Mouse (Mus musculus): ENCODE results near the gene Cryba2. TPM values are rescaled to one million over a fixed set of nuclear protein-coding genes. Genes with fewer than 3 reads are reported as not detected.

Gene Cryba2
- total RNA-seq, 2 experiments from 2014 or later: not detected

DNA sequence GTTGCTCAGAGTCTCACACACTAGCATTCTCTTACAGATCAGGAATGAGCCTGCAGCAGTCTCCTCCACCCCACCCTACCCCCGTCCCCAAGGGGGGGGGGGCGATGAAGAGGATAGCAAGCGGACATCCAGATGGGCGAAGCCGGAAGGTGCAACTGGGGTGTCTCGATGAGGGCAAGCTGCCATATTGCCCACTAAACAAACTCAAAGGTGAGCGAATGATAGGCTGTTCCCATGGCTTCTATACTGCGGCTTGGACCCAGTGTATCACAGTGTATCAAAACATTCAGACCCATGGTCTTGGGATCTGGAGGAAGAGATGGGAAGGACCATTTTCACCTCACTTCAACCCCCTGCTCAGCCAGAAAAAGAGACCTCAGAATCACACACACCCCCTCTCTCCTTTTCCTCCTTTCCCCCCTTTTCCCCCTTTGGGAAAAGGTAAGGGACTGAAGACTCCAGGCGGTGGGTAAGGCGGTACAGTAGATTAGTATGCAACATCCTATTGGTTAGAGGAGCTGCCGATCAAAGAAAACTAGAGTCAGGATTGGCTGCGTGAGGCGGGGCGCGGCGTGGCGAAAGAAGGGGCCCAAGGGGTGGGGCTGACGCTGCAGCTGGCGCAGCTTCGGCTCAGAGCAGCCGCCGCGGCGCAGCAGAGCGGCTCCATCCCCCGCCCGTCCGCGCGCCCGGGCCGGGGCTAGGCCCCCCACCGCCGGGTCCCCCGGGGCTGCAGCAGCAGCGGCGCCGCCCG lies 38.5 kb downstream of the Cryba2 start, which contains the start of gene Cdk5r2:
Cdk5r2 (plus strand) TSS at position 629 of the 751 bp plus-strand sequence.
- no peak for ATAC-seq (replicated peaks; ENCODE audit: low FRiP score, poor library complexity, severe bottlenecking)

DNA sequence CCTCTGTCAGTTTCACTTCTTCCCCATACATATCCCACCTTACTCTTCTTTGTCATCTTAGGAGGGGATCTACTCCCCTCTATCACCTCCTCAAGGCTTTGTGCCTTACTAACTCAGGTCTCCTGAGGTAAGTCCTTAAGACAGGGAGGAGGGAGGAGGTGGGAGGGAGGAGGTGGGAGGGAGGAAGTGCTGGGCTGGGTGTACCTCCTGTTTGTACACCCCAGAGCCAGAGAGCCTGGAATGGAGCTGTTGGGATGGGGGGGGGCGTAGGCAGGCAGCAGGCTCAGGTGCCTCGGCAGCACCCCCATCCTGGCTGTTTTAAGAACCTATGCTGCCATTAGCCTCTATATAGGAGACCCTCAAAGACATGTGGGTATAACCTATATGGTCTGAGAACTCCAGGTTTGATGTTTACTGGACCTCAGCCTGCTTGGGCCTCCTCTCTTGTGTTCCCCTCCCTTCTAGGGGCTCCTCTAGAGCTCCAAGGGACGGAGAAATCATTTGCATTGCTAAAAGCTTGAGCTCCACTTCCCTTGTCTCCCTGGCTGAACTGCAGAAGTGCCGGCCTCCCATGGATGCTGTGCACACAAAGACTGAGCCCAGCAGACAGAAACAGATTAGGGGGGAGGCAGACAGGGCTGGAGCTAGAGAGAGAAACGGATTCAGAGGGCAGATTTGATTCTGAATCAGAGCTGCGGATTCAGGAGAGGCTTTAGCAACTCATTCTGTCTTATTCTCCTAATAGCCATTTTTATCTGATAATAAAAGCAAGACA lies 41.8 kb downstream of the Cryba2 start:
- ATAC-seq (replicated peaks; ENCODE audit: low FRiP score, poor library complexity, severe bottlenecking): no peak

DNA sequence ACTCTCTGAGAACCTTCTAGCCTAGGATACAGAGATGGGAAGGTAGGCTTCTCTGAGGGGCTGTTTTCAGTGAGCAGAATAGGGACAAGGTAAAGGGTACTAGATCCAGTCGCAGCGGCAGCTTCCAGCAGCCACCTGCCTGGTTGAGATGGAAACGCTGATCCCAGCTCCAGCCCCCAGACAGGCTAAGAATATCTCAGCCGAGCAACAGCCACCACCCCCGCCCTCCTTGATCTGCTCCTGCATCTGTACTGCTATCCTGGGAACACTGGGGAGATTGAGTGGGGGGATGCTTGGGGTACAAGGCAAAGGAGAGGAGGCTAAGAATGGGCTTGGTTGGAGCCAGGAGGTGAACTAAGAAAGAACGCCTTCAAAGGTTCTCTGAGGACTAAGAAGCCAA lies 42.7 kb downstream of the Cryba2 start:
- no peak for ATAC-seq (replicated peaks; ENCODE audit: low FRiP score, poor library complexity, severe bottlenecking)

DNA sequence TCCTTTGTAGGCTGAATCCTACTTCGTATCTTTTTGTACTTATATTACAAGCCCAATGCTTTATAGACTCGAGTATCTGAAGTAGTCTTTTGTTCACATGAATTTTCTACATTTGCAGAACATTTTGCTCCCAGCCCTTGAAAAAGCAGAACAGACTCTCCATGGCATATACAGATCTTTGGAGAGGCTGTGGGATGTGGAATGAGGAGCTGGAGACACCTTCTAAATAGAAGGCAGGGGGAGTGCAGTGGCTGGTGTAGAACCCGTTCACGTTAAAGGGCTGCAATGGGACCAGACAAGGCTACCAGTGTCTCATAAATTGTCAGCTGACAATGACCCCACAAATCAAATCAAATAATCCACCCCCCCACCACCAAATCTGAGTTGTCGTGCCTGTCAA lies 44.0 kb downstream of the Cryba2 start:
- ATAC-seq (replicated peaks; ENCODE audit: low FRiP score, poor library complexity, severe bottlenecking): no peak

DNA sequence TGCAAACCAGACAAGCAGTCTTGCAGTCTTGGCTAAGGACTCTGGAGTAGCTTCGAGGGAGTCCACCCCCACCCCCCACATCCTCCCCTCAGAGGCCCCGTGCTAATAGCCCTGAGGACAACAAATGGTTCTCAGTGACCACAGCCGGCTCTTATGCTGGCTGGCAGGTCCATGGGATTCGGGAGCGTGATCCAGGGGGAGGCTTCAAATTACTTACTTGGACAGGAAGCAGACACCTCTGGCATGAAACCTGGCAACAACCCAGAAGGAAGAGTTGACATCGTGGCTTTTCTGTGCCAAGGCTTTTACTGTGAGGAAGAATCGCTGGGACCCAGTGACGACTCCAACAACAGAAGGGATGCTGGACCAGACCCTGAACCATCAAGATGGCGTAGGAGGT lies 46.6 kb downstream of the Cryba2 start:
- no peak for ATAC-seq (replicated peaks; ENCODE audit: low FRiP score, poor library complexity, severe bottlenecking)

DNA sequence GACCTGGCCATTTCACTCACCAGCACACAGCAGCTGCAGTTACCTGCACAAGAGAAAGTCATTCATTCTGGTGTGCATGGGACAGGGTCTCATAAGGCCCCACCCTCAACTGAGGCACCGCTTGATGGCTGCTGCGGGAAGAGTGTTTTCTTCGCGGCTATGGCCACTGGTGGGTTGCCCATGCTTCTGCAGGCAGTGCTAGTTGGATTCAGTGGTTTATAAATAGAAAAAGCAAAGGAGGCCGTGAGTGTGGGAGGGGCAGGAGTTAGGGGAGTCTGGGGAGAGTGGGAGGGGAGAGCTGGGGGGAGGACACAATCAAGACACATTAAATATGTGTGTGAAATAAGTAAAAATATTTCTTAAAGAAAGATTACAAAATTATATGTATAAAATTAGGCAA lies 49.9 kb downstream of the Cryba2 start:
- ATAC-seq (replicated peaks; ENCODE audit: low FRiP score, poor library complexity, severe bottlenecking): no peak

Other genes starting within 250 kb of the Cryba2 start
- 2.9 and 8.6 TPM in 2 replicates for gene Ttll4, start 231.4 kb downstream of the Cryba2 start, total RNA-seq (2015; ENCODE audit: low replicate concordance)
- 6.3 and 7.7 TPM in 2 replicates for gene Ttll4, start 231.4 kb downstream of the Cryba2 start, total RNA-seq (2017; ENCODE audit: low replicate concordance)
- gene Cyp27a1, start 179.6 kb downstream of the Cryba2 start, total RNA-seq (2015; ENCODE audit: low replicate concordance): 5.4 and 15.5 TPM in 2 replicates
- 0.98 and 3.6 TPM in 2 replicates for gene Cyp27a1, start 179.6 kb downstream of the Cryba2 start, total RNA-seq (2017; ENCODE audit: low replicate concordance)
- gene Prkag3, start 143.9 kb downstream of the Cryba2 start, total RNA-seq (2015; ENCODE audit: low replicate concordance): not detected in 2 replicates
- not detected in 2 replicates for gene Prkag3, start 143.9 kb downstream of the Cryba2 start, total RNA-seq (2017; ENCODE audit: low replicate concordance)
- not detected in 2 replicates for gene Wnt6, start 121.3 kb downstream of the Cryba2 start, total RNA-seq (2015; ENCODE audit: low replicate concordance)
- gene Wnt6, start 121.3 kb downstream of the Cryba2 start, total RNA-seq (2017; ENCODE audit: low replicate concordance): not detected in 2 replicates
- gene Wnt10a, start 101.6 kb downstream of the Cryba2 start, total RNA-seq (2015; ENCODE audit: low replicate concordance): not detected in 2 replicates
- not detected in 2 replicates for gene Wnt10a, start 101.6 kb downstream of the Cryba2 start, total RNA-seq (2017; ENCODE audit: low replicate concordance)
- gene Cdk5r2, start 38.2 kb downstream of the Cryba2 start, total RNA-seq (2015; ENCODE audit: low replicate concordance): not detected in 2 replicates
- not detected in 2 replicates for gene Cdk5r2, start 38.2 kb downstream of the Cryba2 start, total RNA-seq (2017; ENCODE audit: low replicate concordance)
- not detected in 2 replicates for gene Fev, start 7.7 kb downstream of the Cryba2 start, total RNA-seq (2015; ENCODE audit: low replicate concordance)
- gene Fev, start 7.7 kb downstream of the Cryba2 start, total RNA-seq (2017; ENCODE audit: low replicate concordance): not detected in 2 replicates
- gene Cfap65, start 42.5 kb upstream of the Cryba2 start, total RNA-seq (2015; ENCODE audit: low replicate concordance): not detected in 2 replicates
- gene Cfap65, start 42.5 kb upstream of the Cryba2 start, total RNA-seq (2017; ENCODE audit: low replicate concordance): not detected in 2 replicates
- not detected in 2 replicates for gene Ihh, start 58.5 kb upstream of the Cryba2 start, total RNA-seq (2015; ENCODE audit: low replicate concordance)
- not detected in 2 replicates for gene Ihh, start 58.5 kb upstream of the Cryba2 start, total RNA-seq (2017; ENCODE audit: low replicate concordance)
- gene Nhej1, start 232.1 kb upstream of the Cryba2 start, total RNA-seq (2015; ENCODE audit: low replicate concordance): 5.8 and 12.2 TPM in 2 replicates
- gene Nhej1, start 232.1 kb upstream of the Cryba2 start, total RNA-seq (2017; ENCODE audit: low replicate concordance): 10.5 and 11.0 TPM in 2 replicates
- not detected in 2 replicates for gene Slc23a3, start 240.7 kb upstream of the Cryba2 start, total RNA-seq (2015; ENCODE audit: low replicate concordance)
- not detected in 2 replicates for gene Slc23a3, start 240.7 kb upstream of the Cryba2 start, total RNA-seq (2017; ENCODE audit: low replicate concordance)
- 28.5 and 33.5 TPM in 2 replicates for gene Cnppd1, start 249.6 kb upstream of the Cryba2 start, total RNA-seq (2015; ENCODE audit: low replicate concordance)
- gene Cnppd1, start 249.6 kb upstream of the Cryba2 start, total RNA-seq (2017; ENCODE audit: low replicate concordance): 66.4 and 76.2 TPM in 2 replicates
- gene Retreg2, start 249.6 kb upstream of the Cryba2 start, total RNA-seq (2015; ENCODE audit: low replicate concordance): 145 and 163 TPM in 2 replicates
- gene Retreg2, start 249.6 kb upstream of the Cryba2 start, total RNA-seq (2017; ENCODE audit: low replicate concordance): 133 and 149 TPM in 2 replicates